Comparison of ENCODE assay signal across 22 mouse cellular contexts in the genomic region with DNA sequence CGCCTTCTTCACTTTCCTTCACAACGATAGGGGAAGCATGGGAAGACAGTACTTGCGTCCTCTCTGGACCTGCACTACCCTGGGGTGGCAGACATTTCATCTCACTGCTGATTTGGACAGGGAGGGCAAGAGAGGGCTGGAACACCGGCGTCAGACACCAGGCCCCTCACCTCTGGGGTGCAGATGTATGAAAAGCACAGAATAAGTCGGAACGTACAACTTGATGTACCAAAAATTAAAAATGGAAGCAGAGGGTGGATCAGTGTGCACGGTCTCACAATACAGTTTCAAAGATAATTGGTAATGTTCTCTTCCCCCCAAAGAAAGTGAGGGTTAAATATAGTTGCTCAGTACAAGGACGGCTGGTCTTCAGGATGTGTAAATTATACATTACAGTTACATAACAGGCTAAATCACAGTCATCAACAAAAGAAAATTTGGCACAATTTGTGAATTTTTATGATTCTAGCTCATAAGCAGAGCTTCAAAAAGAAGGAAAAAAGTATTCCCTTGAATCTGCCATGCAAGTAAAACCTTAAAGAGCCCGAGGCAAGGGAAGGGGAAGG.
DNase-seq lines count a peak whose midpoint lies in the region; ATAC-seq and TF ChIP-seq lines count a peak whose summit lies in the region.
"Had no signal": no experiment of that assay in that cellular context is flagged by ENCODE, and none has a peak within 500 bp of the region (broad histone marks: within the 10 kb centered on the region; RNA-seq: fewer than 3 reads in every experiment).

No protein-coding gene starts in this region.

- H3K4me3 ChIP-seq in lung, embryonic 16.5 days (ENCODE audit: low read length) = no peak overlapping the region
- H3K4me3 ChIP-seq in olfactory bulb, adult 2 months (ENCODE audit: insufficient read depth, low read depth, low read length) = no peak overlapping the region
- H3K4me3 ChIP-seq: embryonic facial prominence, embryonic 10.5 days; forebrain, embryonic 13.5 days; heart, embryonic 13.5 days; hindbrain, embryonic 15.5 days had no signal

- no peak for TF ChIP-seq CTCF in olfactory bulb, adult 2 months (IDR thresholded peaks at IDR 0.05; ENCODE audit: insufficient read depth, low read depth, low read length)

- DNase-seq in frontal cortex, postnatal 25 days (ENCODE audit: low spot score in 2 of 2) = no peak
- DNase-seq in left cerebral cortex, adult 11 months (ENCODE audit: low spot score) = peak; percentile 57
- no peak for DNase-seq in left cerebral cortex, adult 8-10 months (ENCODE audit: low spot score in 2 of 2)
- DNase-seq in lung, adult 18-20 months = no peak
- DNase-seq: adrenal gland, adult 8-10 months; adrenal gland, postnatal 36 days; B cell, adult 2 months; cerebellum, adult 11 months; cerebellum, adult 8-10 months; cerebellum, postnatal 25 days; forebrain, postnatal 0 days; gastrocnemius, postnatal 14 days; heart, postnatal 36 days had no signal

- peaks cover 42% of the 10 kb centered on the region for H3K4me1 ChIP-seq in lung, embryonic 16.5 days (replicated peaks; ENCODE audit: control insufficient read depth, insufficient read depth, low read length)
- peaks cover 24% of the 10 kb centered on the region for H3K4me1 ChIP-seq in olfactory bulb, adult 2 months (ENCODE audit: control insufficient read depth, insufficient read depth, low read length)

- H3K4me2 ChIP-seq in lung, embryonic 16.5 days (ENCODE audit: low read depth, low read length) = no peak overlapping the region
- H3K4me2 ChIP-seq: forebrain, embryonic 13.5 days; heart, embryonic 13.5 days; hindbrain, embryonic 15.5 days had no signal

- no peaks in the 10 kb centered on the region for H3K9me3 ChIP-seq in lung, embryonic 16.5 days (ENCODE audit: control insufficient read depth, low read length)
- H3K9me3 ChIP-seq: embryonic facial prominence, embryonic 10.5 days; forebrain, embryonic 13.5 days; G1E; heart, embryonic 13.5 days; hindbrain, embryonic 15.5 days had no signal

- H3K36me3 ChIP-seq in lung, embryonic 16.5 days (ENCODE audit: control insufficient read depth, insufficient read depth, low read length) = no peaks in the 10 kb centered on the region
- H3K36me3 ChIP-seq: embryonic facial prominence, embryonic 10.5 days; heart, embryonic 13.5 days; hindbrain, embryonic 15.5 days had no signal

- peak overlapping the region; percentile 85 for H3K27ac ChIP-seq in lung, embryonic 16.5 days (ENCODE audit: low read length)
- peak overlapping the region; percentile 69; the same call in 1 of the 2 replicates for H3K27ac ChIP-seq in olfactory bulb, adult 2 months (ENCODE audit: insufficient read depth, low read depth, low read length)
- H3K27ac ChIP-seq: embryonic facial prominence, embryonic 10.5 days; forebrain, embryonic 13.5 days; heart, embryonic 13.5 days; hindbrain, embryonic 15.5 days had no signal

- 70% methylated on average over 10 of the region's 10 CpGs for WGBS in lung, embryonic 16.5 days
- WGBS in olfactory bulb, adult 2 months = 48% methylated on average over 10 of the region's 10 CpGs

- TF ChIP-seq POLR2A in olfactory bulb, adult 2 months (IDR thresholded peaks at IDR 0.05; ENCODE audit: insufficient read depth, low read depth, low read length) = no peak

- no peaks in the 10 kb centered on the region for H3K27me3 ChIP-seq in lung, embryonic 16.5 days (ENCODE audit: control insufficient read depth, insufficient read depth, low read depth, low read length)
- H3K27me3 ChIP-seq: forebrain, embryonic 13.5 days; heart, embryonic 13.5 days; hindbrain, embryonic 15.5 days had no signal

- H3K9ac ChIP-seq in lung, embryonic 16.5 days (ENCODE audit: low read length) = no peak overlapping the region
- H3K9ac ChIP-seq: forebrain, postnatal 0 days; heart, embryonic 13.5 days; hindbrain, embryonic 15.5 days had no signal

- peak; percentile 47; the same call in 1 of the 2 replicates for ATAC-seq in frontal cortex, adult (ENCODE audit: low TSS enrichment)
- ATAC-seq in lung, embryonic 16.5 days (ENCODE audit: low read depth) = no peak
- ATAC-seq: CD4-positive, CD25-positive, alpha-beta regulatory T cell, adult 4 months; forebrain, embryonic 13.5 days; forebrain, postnatal 0 days had no signal
